Mouse (Mus musculus) liver, embryonic 13.5 days (tissue): ENCODE measurements around the gene Bnipl. TPM values are rescaled to one million over a fixed set of nuclear protein-coding genes. Genes with fewer than 3 reads are reported as not detected.

ENCODE experiments used
- ATAC-seq: fragments of 200-750 bp; cut with Nextera tagmentation; 2 replicates; pipeline ENCODE4 v1.8.0; 2017; ENCODE audit warnings: low read depth, mild to moderate bottlenecking, moderate number of reproducible peaks, moderate library complexity
- DNase-seq: peaks from one replicate; pipeline ENCODE4 v3.0.0; 2022
- H3K27ac ChIP-seq: fragments of 300-500 bp; sonication (generic); 2 replicates; pipeline ENCODE4 v1.5.1; 2015; ENCODE audit warnings: moderate library complexity, mild to moderate bottlenecking, inconsistent platforms
- H3K27me3 ChIP-seq: fragments of 300-500 bp; sonication (generic); 2 replicates; pipeline ENCODE4 v1.6.1; 2015; ENCODE audit warnings: mild to moderate bottlenecking, inconsistent platforms
- H3K36me3 ChIP-seq: fragments of 300-500 bp; sonication (generic); 2 replicates; pipeline ENCODE4 v1.6.1; 2015; ENCODE audit warnings: mild to moderate bottlenecking, inconsistent platforms
- H3K4me1 ChIP-seq: fragments of 300-500 bp; sonication (generic); replicated peaks from 2 replicates; pipeline ENCODE4 v1.6.1; 2015; ENCODE audit warnings: inconsistent platforms
- H3K4me2 ChIP-seq: fragments of 300-500 bp; sonication (generic); 2 replicates; pipeline ENCODE4 v1.6.1; 2015; ENCODE audit warnings: inconsistent platforms, mild to moderate bottlenecking, moderate library complexity
- H3K4me3 ChIP-seq: fragments of 300-500 bp; sonication (generic); replicated peaks from 2 replicates; pipeline ENCODE4 v1.5.1; 2015; ENCODE audit warnings: mild to moderate bottlenecking, inconsistent platforms
- H3K9ac ChIP-seq: fragments of 300-500 bp; sonication (generic); 2 replicates; pipeline ENCODE4 v1.6.1; 2015; ENCODE audit warnings: mild to moderate bottlenecking, inconsistent platforms
- H3K9me3 ChIP-seq: fragments of 300-500 bp; sonication (generic); replicated peaks from 2 replicates; pipeline ENCODE4 v1.6.1; 2016; ENCODE audit warnings: inconsistent platforms
- WGBS: fragments of 180-500 bp; shearing (Covaris S2); methylation state at CpG from one replicate; pipeline ENCODE4 v1.1.7; 2015; ENCODE audit not compliant: insufficient replicate concordance; 5-methylcytosine and 5-hydroxymethylcytosine counted together
- polyA plus RNA-seq: library from polyadenylated mRNA; unstranded; fragments of >200 nt; fragmentation: Nextera tagmentation; extraction: Ambion mirVana; gene quantifications from 2 replicates; pipeline ENCODE4 v1.2.1, GENCODE M21; 2015

Bnipl gene
- polyA plus RNA-seq, 1 experiment from 2014 or later = not detected

DNA sequence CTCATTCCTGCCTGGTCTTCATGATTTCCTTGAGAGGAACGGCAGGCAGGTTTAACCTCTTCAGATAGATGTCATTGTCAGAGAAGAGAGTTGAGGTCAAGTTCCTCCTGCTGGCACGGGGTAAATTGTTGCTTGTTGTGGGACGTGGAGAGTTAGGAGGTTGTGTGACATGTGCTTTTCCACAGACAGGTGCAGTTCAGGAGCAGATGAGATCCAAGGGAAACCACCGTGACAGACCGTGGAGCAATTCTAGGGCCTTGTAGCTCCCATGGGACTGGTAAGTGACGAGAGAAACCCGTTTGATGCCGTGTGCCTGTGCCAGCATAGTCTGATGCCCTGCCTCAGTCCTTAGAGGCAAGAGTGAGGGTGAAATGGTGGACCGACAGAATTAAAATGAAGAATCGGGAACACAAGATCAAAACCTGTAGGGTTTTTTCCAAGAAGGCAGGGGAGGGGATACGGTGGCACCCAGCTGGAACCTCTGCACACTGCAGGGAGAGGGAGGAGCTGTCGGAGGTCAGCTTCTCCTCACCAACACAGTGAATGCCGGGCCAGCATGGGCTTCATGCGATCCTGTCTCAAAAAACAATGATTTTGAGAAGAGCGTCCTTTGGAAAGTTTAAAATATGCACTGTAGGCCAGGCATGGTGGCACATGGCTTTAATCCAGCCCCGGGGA, 17.6 kb downstream of the Bnipl start:
- ATAC-seq = no peak
- H3K27ac ChIP-seq = no peak overlapping the region
- 87% methylated on average over 16 of the region's 16 CpGs for WGBS

DNA sequence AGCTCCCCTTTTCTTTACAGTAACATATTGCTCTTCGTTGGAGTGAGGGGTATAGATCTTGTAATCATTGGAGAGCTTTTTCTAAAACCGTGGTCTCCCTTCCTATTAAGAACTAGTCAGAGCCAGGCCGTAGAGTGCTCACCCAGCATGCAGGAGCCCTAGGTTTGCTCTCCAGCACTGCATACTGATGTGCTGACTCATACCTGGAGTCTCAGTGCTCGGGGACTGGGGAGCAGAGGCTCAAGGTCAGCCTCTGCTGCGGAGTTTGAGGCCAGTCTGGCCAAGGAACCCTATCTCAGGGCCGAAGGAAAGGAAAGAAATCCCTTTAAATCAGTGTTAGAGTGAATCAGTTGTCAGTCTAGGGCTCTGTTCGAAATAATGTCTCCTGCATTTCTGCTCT, 18.2 kb downstream of the Bnipl start:
- no peak for ATAC-seq
- H3K4me2 ChIP-seq = peak overlapping the region; percentile 97; the same call in 1 of the 2 replicates
- no peak for DNase-seq
- H3K9me3 ChIP-seq = no peaks in the 10 kb centered on the region
- H3K27ac ChIP-seq = 0 out of 2 replicates have a peak overlapping the region, but pooled peaks have one; percentile 93
- H3K27me3 ChIP-seq = no peaks in the 10 kb centered on the region
- WGBS = 68% methylated on average over 7 of the region's 7 CpGs
- H3K4me1 ChIP-seq = peaks cover 44% of the 10 kb centered on the region
- H3K4me3 ChIP-seq = no peak overlapping the region
- peak overlapping the region; percentile 6; the same call in 1 of the 2 replicates for H3K9ac ChIP-seq
- peaks cover 65% of the 10 kb centered on the region for H3K36me3 ChIP-seq

More for the DNA sequence above, 17.6 kb downstream of the Bnipl start:
- DNase-seq = no peak
- H3K4me1 ChIP-seq = peaks cover 39% of the 10 kb centered on the region
- H3K36me3 ChIP-seq = peaks cover 71% of the 10 kb centered on the region
- H3K9me3 ChIP-seq = no peaks in the 10 kb centered on the region
- no peaks in the 10 kb centered on the region for H3K27me3 ChIP-seq
- H3K9ac ChIP-seq = no peak overlapping the region
- no peak overlapping the region for H3K4me2 ChIP-seq
- H3K4me3 ChIP-seq = no peak overlapping the region

DNA sequence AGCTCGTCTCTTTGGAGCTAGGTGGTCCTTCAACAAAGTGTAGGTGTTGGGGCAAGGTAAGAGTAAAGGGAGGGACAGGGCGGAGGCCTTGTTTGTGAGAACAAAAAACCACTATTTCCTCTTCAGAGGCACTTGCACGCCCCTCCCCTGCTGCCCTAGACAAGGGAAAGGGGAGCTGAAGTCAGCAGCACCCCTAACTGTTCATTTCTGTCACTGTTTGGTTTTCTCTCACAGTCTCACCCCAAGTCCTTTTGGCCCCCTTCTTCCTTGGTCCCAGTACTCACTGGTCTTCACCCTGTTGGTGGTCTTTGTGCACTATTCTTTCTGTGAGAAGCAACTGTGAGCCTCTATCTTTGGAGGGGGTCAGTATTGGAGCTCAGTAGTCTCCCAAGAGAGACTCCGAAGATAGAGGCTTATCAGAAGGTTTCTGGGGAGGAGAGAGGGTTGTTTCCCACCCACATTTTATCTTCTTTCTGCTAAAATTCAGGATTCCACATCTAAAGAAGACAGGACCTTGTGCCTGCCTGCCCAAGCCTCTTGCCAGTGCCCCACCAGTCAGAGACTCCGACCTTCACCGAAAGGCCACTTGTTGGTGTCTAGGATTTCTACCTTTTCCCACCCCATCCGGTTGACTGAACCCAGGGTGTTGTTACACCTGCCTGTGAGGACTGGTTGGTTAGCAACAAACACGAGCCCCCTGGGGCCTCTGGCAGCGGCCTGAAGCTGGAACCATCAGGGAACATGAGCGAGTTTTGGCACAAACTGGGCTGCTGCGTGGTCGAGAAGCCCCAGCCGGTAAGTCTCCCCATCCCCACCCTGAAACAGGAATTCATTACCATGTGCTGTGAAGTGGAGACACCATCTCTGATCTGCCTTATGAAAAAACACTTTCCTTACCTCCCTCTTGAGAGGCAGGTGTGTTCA, 19.4 kb downstream of the Bnipl start, which contains the start of gene Mllt11:
TSS of gene Mllt11 (minus strand) at position 874 of the 924 bp plus-strand sequence.
- peak; percentile 16 for DNase-seq
- peak; percentile 27 for ATAC-seq
- Histone ChIP-seq H3K27ac (peak within 1 kb of the TSS; percentile 93), H3K9me3 (no peaks in the 10 kb centered on the region), H3K9ac (peak within 1 kb of the TSS; percentile 96), H3K27me3 (no peaks in the 10 kb centered on the region), H3K36me3 (peaks cover 53% of the 10 kb centered on the region), H3K4me2 (peak within 1 kb of the TSS; percentile 97), H3K4me1 (peaks cover 53% of the 10 kb centered on the region), H3K4me3 (peak within 1 kb of the TSS; percentile 85)
- 40% methylated on average over 13 of the region's 13 CpGs for WGBS

- H3K9ac ChIP-seq = peak overlapping the region; percentile 96
- ATAC-seq (peak; percentile 44), DNase-seq (peak; percentile 39)
- H3K27me3 ChIP-seq = no peaks in the 10 kb centered on the region
- H3K9me3 ChIP-seq = no peaks in the 10 kb centered on the region
- peak overlapping the region; percentile 93 for H3K27ac ChIP-seq
- H3K4me2 ChIP-seq = peak overlapping the region; percentile 97
- H3K4me1 ChIP-seq = peaks cover 54% of the 10 kb centered on the region
- WGBS = 19% methylated on average over 8 of the region's 8 CpGs
- peak overlapping the region; percentile 85 for H3K4me3 ChIP-seq
- peaks cover 46% of the 10 kb centered on the region for H3K36me3 ChIP-seq
These were observed 20.3 kb downstream of the Bnipl start for GRCm38 (mm10) chr3:95230495-95231297.

DNA sequence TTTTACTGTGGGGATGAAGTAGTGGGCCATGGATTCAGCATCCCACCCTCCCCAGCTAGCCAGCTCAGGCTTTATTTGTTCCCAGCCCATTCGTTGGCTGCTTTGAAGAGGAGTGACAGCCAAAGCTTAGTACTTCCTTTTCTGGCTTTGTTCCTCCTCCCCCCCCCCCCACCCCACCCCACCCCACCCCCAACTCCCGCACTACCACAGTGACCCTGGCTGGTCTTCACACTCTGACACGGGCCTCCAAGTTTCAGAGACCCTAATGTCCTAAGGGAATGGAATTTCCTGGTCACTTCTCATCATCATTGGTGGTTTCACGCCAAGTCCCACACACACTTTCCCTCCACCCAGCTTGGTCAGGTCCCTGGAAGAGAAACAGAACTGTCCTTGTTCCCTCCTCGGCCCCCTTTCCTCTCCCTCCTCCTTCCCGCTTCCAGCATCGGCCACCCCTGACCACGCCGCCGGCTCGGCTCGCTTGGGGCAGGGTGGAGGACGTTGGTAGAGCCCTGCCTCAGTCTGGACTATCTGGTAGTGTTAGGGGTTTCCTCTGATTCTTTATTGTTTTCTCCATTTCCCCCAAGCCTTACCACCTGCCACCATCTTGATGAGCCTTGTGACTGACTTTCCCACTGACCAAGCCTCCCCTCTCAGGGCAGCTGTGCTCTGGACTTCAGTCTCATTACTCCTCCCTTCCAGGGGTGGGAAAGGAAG, 21.1 kb downstream of the Bnipl start:
- H3K4me3 ChIP-seq = peak overlapping the region; percentile 85
- H3K9me3 ChIP-seq = no peaks in the 10 kb centered on the region
- peaks cover 54% of the 10 kb centered on the region for H3K4me1 ChIP-seq
- WGBS = 4% methylated on average over 13 of the region's 13 CpGs
- DNase-seq = no peak
- peaks cover 46% of the 10 kb centered on the region for H3K36me3 ChIP-seq
- ATAC-seq = no peak
- H3K9ac ChIP-seq = peak overlapping the region; percentile 96
- peak overlapping the region; percentile 97 for H3K4me2 ChIP-seq
- peak overlapping the region; percentile 93 for H3K27ac ChIP-seq
- H3K27me3 ChIP-seq = no peaks in the 10 kb centered on the region

DNA sequence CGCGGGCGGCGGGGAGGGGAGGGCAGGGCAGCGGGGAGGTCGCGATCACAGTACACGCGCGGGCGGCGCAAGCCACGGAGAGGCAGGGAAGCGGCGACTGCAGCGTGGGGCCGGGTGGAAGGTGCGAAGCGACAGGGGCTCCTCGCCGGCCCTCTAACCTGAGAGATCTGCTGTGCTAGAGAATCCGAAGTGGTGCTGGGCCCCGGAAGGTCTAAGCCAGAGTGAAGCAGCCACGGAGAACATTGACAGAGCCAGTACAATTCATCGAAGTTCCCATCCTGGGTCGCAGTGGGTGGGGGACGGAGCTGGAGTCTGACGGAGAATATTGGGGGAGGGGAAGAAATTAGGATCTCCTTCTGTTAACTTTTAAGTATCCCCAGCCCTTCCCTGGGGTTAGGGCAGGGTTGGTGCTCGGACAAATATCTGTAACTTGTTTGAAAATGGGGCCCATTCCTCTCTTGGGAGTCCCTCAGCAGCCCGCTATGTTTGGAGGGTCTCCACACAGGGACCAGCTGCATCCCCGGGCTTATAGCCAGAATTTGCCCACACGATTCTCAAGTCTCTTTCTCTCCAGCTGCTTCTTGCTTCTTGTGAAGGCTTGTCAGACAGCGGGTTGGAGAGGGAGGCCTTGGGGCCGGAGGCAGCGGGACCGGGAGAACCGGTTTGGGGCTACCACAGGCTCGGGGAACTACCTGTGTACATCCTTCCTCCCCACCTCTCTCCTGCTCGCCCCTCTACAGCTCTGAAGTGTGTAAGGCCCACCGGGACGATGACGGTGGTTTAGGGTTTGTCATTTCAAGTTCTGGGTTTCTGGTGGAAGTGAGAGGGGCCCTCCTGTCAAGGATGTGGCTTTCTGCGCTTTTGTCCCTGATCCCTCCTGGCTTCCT, 21.9 kb downstream of the Bnipl start:
- no peak for DNase-seq
- H3K4me1 ChIP-seq = peaks cover 57% of the 10 kb centered on the region

GRCm38 (mm10) chr3:95228148-95228893, 22.7 kb downstream of the Bnipl start, which contains the start of gene Cdc42se1:
TSS of gene Cdc42se1 (plus strand) at chr3:95228732.
- peak within 1 kb of the TSS; percentile 96 for H3K9ac ChIP-seq
- peak within 1 kb of the TSS; percentile 93 for H3K27ac ChIP-seq
- WGBS = under 1% methylated on average over 64 of the region's 64 CpGs
- H3K9me3 ChIP-seq = no peaks in the 10 kb centered on the region
- peak within 1 kb of the TSS; percentile 97 for H3K4me2 ChIP-seq
- H3K27me3 ChIP-seq = no peaks in the 10 kb centered on the region
- H3K4me1 ChIP-seq = peaks cover 57% of the 10 kb centered on the region
- peak within 1 kb of the TSS; percentile 85 for H3K4me3 ChIP-seq
- ATAC-seq (peak; percentile 88), DNase-seq (peak; percentile 84)
- peaks cover 37% of the 10 kb centered on the region for H3K36me3 ChIP-seq

More for the DNA sequence above, 21.9 kb downstream of the Bnipl start:
- H3K27me3 ChIP-seq = no peaks in the 10 kb centered on the region
- H3K36me3 ChIP-seq = peaks cover 38% of the 10 kb centered on the region
- no peaks in the 10 kb centered on the region for H3K9me3 ChIP-seq
- ATAC-seq = peak; percentile 13
- H3K4me3 ChIP-seq = peak overlapping the region; percentile 85
- under 1% methylated on average over 43 of the region's 43 CpGs for WGBS
- peak overlapping the region; percentile 96 for H3K9ac ChIP-seq
- peak overlapping the region; percentile 93 for H3K27ac ChIP-seq
- peak overlapping the region; percentile 97 for H3K4me2 ChIP-seq

GRCm38 (mm10) chr3:95227214-95227613, 23.8 kb downstream of the Bnipl start:
- H3K27me3 ChIP-seq = no peaks in the 10 kb centered on the region
- H3K4me3 ChIP-seq = peak overlapping the region; percentile 85
- ATAC-seq (no peak), DNase-seq (no peak)
- H3K4me2 ChIP-seq = peak overlapping the region; percentile 97
- H3K4me1 ChIP-seq = peaks cover 47% of the 10 kb centered on the region
- H3K27ac ChIP-seq = peak overlapping the region; percentile 5; the same call in 1 of the 2 replicates
- H3K9me3 ChIP-seq = no peaks in the 10 kb centered on the region
- 55% methylated on average over 1 of the region's 1 CpGs for WGBS
- H3K9ac ChIP-seq = peak overlapping the region; percentile 41; the same call in 1 of the 2 replicates
- H3K36me3 ChIP-seq = peaks cover 29% of the 10 kb centered on the region

- H3K9ac ChIP-seq = no peak overlapping the region
- no peak overlapping the region for H3K4me2 ChIP-seq
- H3K4me3 ChIP-seq = no peak overlapping the region
- no peak for DNase-seq
- no peak for ATAC-seq
- peaks cover 24% of the 10 kb centered on the region for H3K4me1 ChIP-seq
- no peaks in the 10 kb centered on the region for H3K27me3 ChIP-seq
- WGBS = 58% methylated on average over 6 of the region's 6 CpGs
- H3K27ac ChIP-seq = no peak overlapping the region
- no peaks in the 10 kb centered on the region for H3K9me3 ChIP-seq
- H3K36me3 ChIP-seq = peaks cover 27% of the 10 kb centered on the region
These were observed 26.7 kb downstream of the Bnipl start for GRCm38 (mm10) chr3:95224295-95224694.
